Mouse (Mus musculus) embryonic facial prominence, embryonic 11.5 days (tissue): ENCODE results near the gene Tsen34. TPM values are rescaled to one million over a fixed set of nuclear protein-coding genes. Genes with fewer than 3 reads are reported as not detected.
A peak's percentile ranks its signal among the peaks of the same experiment; 100 is the strongest.

Source experiments
- ATAC-seq: fragments of 200-750 bp; cut with Nextera tagmentation; replicated peaks from 2 replicates; pipeline ENCODE4 v1.8.0; 2017; ENCODE audit warnings: low read depth; ENCODE audit not compliant: insufficient number of reproducible peaks, low FRiP score, low TSS enrichment
- DNase-seq: peaks from one replicate; pipeline ENCODE4 v3.0.0-alpha.2; 2015; ENCODE audit warnings: low spot score
- H3K27ac ChIP-seq: fragments of 300-500 bp; sonication (generic); replicated peaks from 2 replicates; pipeline ENCODE4 v1.5.1; 2014; ENCODE audit warnings: mild to moderate bottlenecking, low read depth, low read length, control low read depth
- H3K27me3 ChIP-seq: fragments of 300-500 bp; sonication (generic); 2 replicates; pipeline ENCODE4 v1.6.1; 2014; ENCODE audit warnings: mild to moderate bottlenecking, low read length, moderate library complexity, mixed read lengths; ENCODE audit not compliant: control insufficient read depth, insufficient read depth
- H3K36me3 ChIP-seq: fragments of 300-500 bp; sonication (generic); replicated peaks from 2 replicates; pipeline ENCODE4 v1.6.1; 2014; ENCODE audit warnings: low read depth, mild to moderate bottlenecking, low read length, moderate library complexity, mixed read lengths; ENCODE audit not compliant: control insufficient read depth, insufficient read depth
- H3K4me1 ChIP-seq: fragments of 300-500 bp; sonication (generic); 2 replicates; pipeline ENCODE4 v1.6.1; 2014; ENCODE audit warnings: low read length, mixed read lengths; ENCODE audit not compliant: control insufficient read depth, insufficient read depth
- H3K4me2 ChIP-seq: fragments of 300-500 bp; sonication (generic); 2 replicates; pipeline ENCODE4 v1.6.1; 2014; ENCODE audit warnings: low read depth, mild to moderate bottlenecking, control low read depth, low read length, moderate library complexity
- H3K4me3 ChIP-seq: fragments of 300-500 bp; sonication (generic); 2 replicates; pipeline ENCODE4 v1.5.1; 2014; ENCODE audit warnings: low read depth, low read length, control low read depth
- H3K9ac ChIP-seq: fragments of 300-500 bp; sonication (generic); replicated peaks from 2 replicates; pipeline ENCODE4 v1.6.1; 2014; ENCODE audit warnings: mild to moderate bottlenecking, control low read depth, low read length
- H3K9me3 ChIP-seq: fragments of 300-500 bp; sonication (generic); replicated peaks from 2 replicates; pipeline ENCODE4 v1.6.1; 2016; ENCODE audit warnings: mild to moderate bottlenecking, low read length, inconsistent platforms, mixed read lengths; ENCODE audit not compliant: control insufficient read depth
- WGBS: fragments of 180-500 bp; shearing (Covaris S2); extraction: QIAGEN DNeasy Blood & Tissue Kit; methylation state at CpG from one replicate; pipeline ENCODE4 v1.1.7; 2014; 5-methylcytosine and 5-hydroxymethylcytosine counted together
- polyA plus RNA-seq: library from polyadenylated mRNA; unstranded; fragments of >200 nt; fragmentation: Nextera tagmentation; extraction: Ambion mirVana; gene quantifications from 2 replicates; pipeline ENCODE4 v1.2.1, GENCODE M21; 2014

Tsen34 gene
- polyA plus RNA-seq, 1 experiment from 2014 or later, result 257 TPM

- H3K4me2 ChIP-seq, result no peak overlapping the region
- H3K27me3 ChIP-seq, result no peaks in the 10 kb centered on the region
- 81% methylated on average over 3 of the region's 3 CpGs for WGBS
- no peaks in the 10 kb centered on the region for H3K9me3 ChIP-seq
- ATAC-seq (no peak; the same call in 1 of the 2 replicates), DNase-seq (no peak)
- H3K4me1 ChIP-seq, result no peaks in the 10 kb centered on the region
- no peak overlapping the region for H3K9ac ChIP-seq
- H3K36me3 ChIP-seq, result no peaks in the 10 kb centered on the region
- no peak overlapping the region for H3K4me3 ChIP-seq
- H3K27ac ChIP-seq, result no peak overlapping the region
Observed at GRCm38 (mm10) chr7:3675228-3675548, 17.5 kb upstream of the Tsen34 start.

- Histone ChIP-seq H3K27ac (no peak overlapping the region), H3K4me2 (no peak overlapping the region), H3K4me1 (no peaks in the 10 kb centered on the region), H3K9me3 (no peaks in the 10 kb centered on the region), H3K36me3 (no peaks in the 10 kb centered on the region), H3K27me3 (no peaks in the 10 kb centered on the region), H3K4me3 (no peak overlapping the region), H3K9ac (no peak overlapping the region)
- ATAC-seq, result no peak
- no peak for DNase-seq
- WGBS, result 80% methylated on average over 12 of the region's 12 CpGs
Observed at GRCm38 (mm10) chr7:3676371-3676770, 16.3 kb upstream of the Tsen34 start.

GRCm38 (mm10) chr7:3677342-3677741, 15.3 kb upstream of the Tsen34 start, which contains the start of gene Tmc4:
Gene Tmc4 (minus strand): TSS chr7:3677553.
- Histone ChIP-seq H3K4me3 (no peak within 1 kb of the TSS), H3K4me1 (no peaks in the 10 kb centered on the region), H3K9ac (no peak within 1 kb of the TSS), H3K27me3 (no peaks in the 10 kb centered on the region), H3K27ac (no peak within 1 kb of the TSS), H3K9me3 (no peaks in the 10 kb centered on the region), H3K4me2 (no peak within 1 kb of the TSS), H3K36me3 (no peaks in the 10 kb centered on the region)
- ATAC-seq (no peak), DNase-seq (no peak)
- 50% methylated on average over 9 of the region's 9 CpGs for WGBS

GRCm38 (mm10) chr7:3683908-3684550, 8.6 kb upstream of the Tsen34 start:
- ATAC-seq (no peak), DNase-seq (no peak)
- 87% methylated on average over 10 of the region's 10 CpGs for WGBS
- Histone ChIP-seq H3K4me3 (no peak overlapping the region), H3K27ac (no peak overlapping the region), H3K4me2 (no peak overlapping the region), H3K27me3 (no peaks in the 10 kb centered on the region), H3K9me3 (no peaks in the 10 kb centered on the region), H3K9ac (no peak overlapping the region), H3K36me3 (no peaks in the 10 kb centered on the region; the same call in 1 of the 2 replicates), H3K4me1 (no peaks in the 10 kb centered on the region)

- no peaks in the 10 kb centered on the region for H3K27me3 ChIP-seq
- H3K4me2 ChIP-seq, result no peak overlapping the region
- H3K27ac ChIP-seq, result no peak overlapping the region
- no peaks in the 10 kb centered on the region for H3K4me1 ChIP-seq
- no peaks in the 10 kb centered on the region for H3K9me3 ChIP-seq
- 91% methylated on average over 8 of the region's 8 CpGs for WGBS
- ATAC-seq (no peak), DNase-seq (no peak)
- H3K9ac ChIP-seq, result no peak overlapping the region
- H3K4me3 ChIP-seq, result no peak overlapping the region
- H3K36me3 ChIP-seq, result no peaks in the 10 kb centered on the region; the same call in 1 of the 2 replicates
Observed at GRCm38 (mm10) chr7:3684698-3685097, 8.0 kb upstream of the Tsen34 start.

- ATAC-seq (no peak), DNase-seq (no peak)
- no peak overlapping the region for H3K4me2 ChIP-seq
- no peaks in the 10 kb centered on the region; the same call in 1 of the 2 replicates for H3K36me3 ChIP-seq
- no peak overlapping the region for H3K9ac ChIP-seq
- no peak overlapping the region for H3K4me3 ChIP-seq
- no peak overlapping the region for H3K27ac ChIP-seq
- WGBS, result 83% methylated on average over 28 of the region's 31 CpGs
- no peaks in the 10 kb centered on the region for H3K9me3 ChIP-seq
- no peaks in the 10 kb centered on the region for H3K27me3 ChIP-seq
- no peaks in the 10 kb centered on the region for H3K4me1 ChIP-seq
Observed at GRCm38 (mm10) chr7:3685400-3686187, 7.1 kb upstream of the Tsen34 start.

GRCm38 (mm10) chr7:3691919-3692318, 744 bp upstream of the Tsen34 start:
- Histone ChIP-seq H3K9ac (peak overlapping the region; percentile 87), H3K4me3 (peak overlapping the region; percentile 70), H3K27ac (no peak overlapping the region), H3K4me2 (peak overlapping the region; percentile 81), H3K4me1 (no peaks in the 10 kb centered on the region), H3K9me3 (no peaks in the 10 kb centered on the region), H3K36me3 (no peaks in the 10 kb centered on the region; the same call in 1 of the 2 replicates), H3K27me3 (no peaks in the 10 kb centered on the region)
- ATAC-seq (no peak), DNase-seq (no peak)
- WGBS, result 40% methylated on average over 3 of the region's 3 CpGs
